Mouse (Mus musculus) thymus, adult 2 months (tissue): Measurements from ENCODE around the gene Pip4k2b. TPM values are rescaled to one million over a fixed set of nuclear protein-coding genes. Genes with fewer than 3 reads are reported as not detected.

Source experiments
- DNase-seq: peaks from one replicate; pipeline ENCODE4 v3.0.0; 2021
- H3K27ac ChIP-seq: fragments of 200-500 bp; 2 replicates; pipeline ENCODE4 v1.5.1; 2012; ENCODE audit warnings: low read length, control low read depth; ENCODE audit not compliant: control insufficient read depth, insufficient read depth
- H3K27me3 ChIP-seq: fragments of 200-500 bp; 2 replicates; pipeline ENCODE4 v1.6.1; 2012; ENCODE audit warnings: mild to moderate bottlenecking, low read length, moderate library complexity, mixed read lengths; ENCODE audit not compliant: control insufficient read depth, insufficient read depth
- H3K36me3 ChIP-seq: fragments of 200-500 bp; 2 replicates; pipeline ENCODE4 v1.6.1; 2012; ENCODE audit warnings: mild to moderate bottlenecking, low read length, moderate library complexity; ENCODE audit not compliant: control insufficient read depth, insufficient read depth
- H3K4me1 ChIP-seq: fragments of 200-500 bp; replicated peaks from 2 replicates; pipeline ENCODE4 v1.6.1; 2012; ENCODE audit warnings: low read length; ENCODE audit not compliant: control insufficient read depth, insufficient read depth
- H3K4me3 ChIP-seq: fragments of 200-500 bp; 2 replicates; pipeline ENCODE4 v1.5.1; 2012; ENCODE audit warnings: mild to moderate bottlenecking, low read length, control low read depth, moderate library complexity; ENCODE audit not compliant: control insufficient read depth, insufficient read depth
- CTCF ChIP-seq: fragments of 200-500 bp; IDR thresholded peaks from 2 replicates; pipeline ENCODE4 v1.5.1; 2012; ENCODE audit warnings: mild to moderate bottlenecking, control low read depth, low read length, moderate library complexity, borderline replicate concordance; ENCODE audit not compliant: control insufficient read depth, poor library complexity, insufficient read depth; ENCODE audit errors: extremely low read depth
- POLR2A ChIP-seq: fragments of 200-500 bp; IDR thresholded peaks from 2 replicates; pipeline ENCODE4 v1.6.1; 2012; ENCODE audit warnings: mild to moderate bottlenecking, low read length, control low read depth, moderate library complexity; ENCODE audit not compliant: control insufficient read depth, poor library complexity, insufficient read depth; ENCODE audit errors: extremely low read depth
- WGBS: fragments of 180-500 bp; shearing (Covaris S2); methylation state at CpG from one replicate; pipeline ENCODE4 v1.1.7; 2018; 5-methylcytosine and 5-hydroxymethylcytosine counted together
- polyA plus RNA-seq: library from polyadenylated mRNA; depleted of rRNA; stranded (reverse); fragments of >200 nt; gene quantifications from 2 replicates; pipeline ENCODE4 v1.2.3, GENCODE M21; 2012

Gene Pip4k2b
- polyA plus RNA-seq, 1 experiment, result 28.2 TPM

DNA sequence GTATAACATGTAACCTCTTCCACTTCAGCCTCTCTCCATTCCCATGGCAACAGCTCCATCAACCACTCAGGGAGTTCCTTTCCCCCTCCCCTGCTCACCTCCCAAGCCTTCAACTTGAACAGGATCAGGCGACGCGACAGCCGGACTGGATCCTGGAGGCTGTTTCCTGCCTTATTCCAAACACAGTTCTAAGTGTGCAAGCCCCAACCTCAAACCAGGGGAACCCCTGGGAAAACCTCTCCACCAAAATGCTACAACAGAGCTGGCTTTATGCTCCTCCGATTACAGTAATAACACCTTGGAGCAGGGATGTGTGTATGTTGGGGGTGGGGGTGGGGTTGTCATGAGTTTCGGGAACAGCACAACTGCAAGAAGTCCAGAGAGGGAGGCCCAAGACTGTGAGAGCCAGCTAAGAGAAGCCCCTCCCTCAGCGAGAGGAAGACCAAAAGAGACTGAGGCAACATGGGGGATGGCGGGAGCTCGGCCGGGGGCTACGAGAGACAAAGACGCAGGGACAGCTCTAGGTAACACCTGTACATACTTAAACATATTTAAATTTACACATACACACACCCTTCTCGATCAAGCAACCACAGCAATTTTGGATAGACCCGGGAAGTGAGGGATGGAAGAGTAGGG lies 46.5 kb downstream of the Pip4k2b start:
- TF ChIP-seq POLR2A (no peak), CTCF (no peak)
- no peak for DNase-seq
- no peaks in the 10 kb centered on the region for H3K36me3 ChIP-seq
- 73% methylated on average over 14 of the region's 14 CpGs for WGBS
- peaks cover 21% of the 10 kb centered on the region for H3K4me1 ChIP-seq
- H3K4me3 ChIP-seq, result no peak overlapping the region
- peaks cover 14% of the 10 kb centered on the region; the same call in 1 of the 2 replicates for H3K27me3 ChIP-seq
- H3K27ac ChIP-seq, result no peak overlapping the region

DNA sequence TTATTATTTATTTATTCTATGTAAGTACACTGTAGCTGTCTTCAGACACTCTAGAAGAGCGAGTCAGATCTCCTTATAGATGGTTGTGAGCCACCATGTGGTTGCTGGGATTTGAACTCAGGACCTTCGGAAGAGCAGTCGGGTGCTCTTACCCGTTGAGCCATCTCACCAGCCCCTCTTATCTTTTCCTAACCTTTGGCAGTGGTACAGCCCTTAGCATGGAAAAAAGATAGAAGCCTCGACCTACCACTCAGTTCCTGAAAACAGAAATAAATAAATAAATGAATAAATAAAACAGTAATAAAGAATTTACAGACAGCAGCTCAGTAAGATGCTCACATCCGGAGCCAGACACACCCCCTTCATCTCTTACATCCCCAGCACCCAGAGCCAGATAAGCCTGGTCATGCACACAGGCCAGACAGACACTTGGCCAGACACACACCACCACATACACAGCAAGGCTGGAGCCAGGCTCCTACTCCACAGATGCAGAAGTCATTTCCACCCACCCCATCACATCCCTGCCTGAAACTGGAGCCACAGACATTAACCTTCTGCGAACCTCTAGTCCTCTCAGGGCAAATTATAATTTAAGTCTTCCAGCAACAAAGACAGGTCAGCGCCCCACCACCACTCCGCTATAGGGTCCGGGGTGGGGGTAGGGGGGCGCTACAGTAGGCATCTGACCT lies 47.2 kb downstream of the Pip4k2b start:
- no peak overlapping the region for H3K27ac ChIP-seq

DNA sequence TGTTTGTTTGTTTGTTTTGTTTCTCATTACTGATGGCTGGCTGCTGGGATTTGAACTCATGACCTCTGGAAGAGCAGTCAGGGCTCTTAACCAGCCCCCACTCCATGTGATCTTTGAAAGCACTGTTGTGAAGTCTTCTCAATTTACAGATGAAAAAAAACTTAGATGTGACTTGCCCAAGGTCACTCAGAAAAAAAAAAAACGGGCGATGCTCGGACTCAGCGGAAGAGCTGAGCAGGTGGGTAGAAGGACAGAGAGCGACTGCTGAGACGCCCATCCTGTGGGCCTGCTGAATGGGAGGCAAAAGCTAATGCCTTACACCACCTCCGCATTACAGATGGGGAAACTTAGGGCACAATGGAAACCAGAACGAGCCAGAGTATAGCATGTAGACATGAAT lies 47.8 kb downstream of the Pip4k2b start:
- Histone ChIP-seq H3K36me3 (no peaks in the 10 kb centered on the region), H3K27ac (no peak overlapping the region), H3K4me3 (no peak overlapping the region), H3K27me3 (peaks cover 14% of the 10 kb centered on the region; the same call in 1 of the 2 replicates), H3K4me1 (peaks cover 21% of the 10 kb centered on the region)
- WGBS, result 95% methylated on average over 8 of the region's 8 CpGs
- no peak for DNase-seq
- TF ChIP-seq POLR2A, result no peak

More for the DNA sequence above, 47.2 kb downstream of the Pip4k2b start:
- DNase-seq, result no peak
- peaks cover 21% of the 10 kb centered on the region for H3K4me1 ChIP-seq
- TF ChIP-seq CTCF, result no peak
- no peak for TF ChIP-seq POLR2A
- H3K27me3 ChIP-seq, result peaks cover 14% of the 10 kb centered on the region; the same call in 1 of the 2 replicates
- no peaks in the 10 kb centered on the region for H3K36me3 ChIP-seq
- no peak overlapping the region for H3K4me3 ChIP-seq
- 91% methylated on average over 11 of the region's 11 CpGs for WGBS

DNA sequence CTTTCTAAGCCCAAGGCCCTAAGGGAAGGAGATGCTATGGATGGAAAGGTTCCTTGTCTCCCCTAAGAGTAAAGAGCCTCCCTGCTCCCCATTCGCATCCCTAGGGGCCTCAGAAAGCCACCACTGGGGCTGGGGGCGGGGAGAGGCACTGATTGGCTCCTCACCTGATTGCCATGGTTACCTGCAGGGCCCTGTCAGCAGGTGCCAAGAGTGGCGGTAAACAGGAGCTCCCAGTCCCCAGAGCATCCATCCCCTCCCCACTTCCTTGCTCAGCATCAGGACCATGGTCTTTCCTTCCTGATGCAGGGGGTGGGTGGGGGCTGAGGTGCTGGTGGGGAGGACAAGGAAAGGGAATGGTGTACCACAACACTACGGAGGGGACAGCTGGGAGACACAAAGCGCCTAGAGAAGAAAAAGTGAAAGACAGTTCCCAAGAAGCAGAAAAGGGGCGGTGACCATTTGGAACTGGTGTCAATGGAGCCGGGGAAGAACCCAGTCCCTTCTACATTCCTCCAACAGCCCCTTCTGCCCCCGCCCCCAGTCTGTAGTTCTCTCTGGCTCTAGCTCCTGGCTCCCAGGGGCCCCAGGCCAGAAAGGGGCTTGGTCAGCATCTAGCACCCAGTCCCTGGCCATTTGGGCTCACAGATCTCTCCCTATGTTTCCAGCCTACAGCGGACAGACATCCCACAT lies 48.6 kb downstream of the Pip4k2b start:
- peaks cover 13% of the 10 kb centered on the region; the same call in 1 of the 2 replicates for H3K27me3 ChIP-seq
- H3K27ac ChIP-seq, result no peak overlapping the region
- 86% methylated on average over 9 of the region's 9 CpGs for WGBS
- H3K4me3 ChIP-seq, result no peak overlapping the region
- TF ChIP-seq CTCF (no peak), POLR2A (no peak)
- no peak for DNase-seq
- peaks cover 20% of the 10 kb centered on the region for H3K4me1 ChIP-seq
- H3K36me3 ChIP-seq, result no peaks in the 10 kb centered on the region

DNA sequence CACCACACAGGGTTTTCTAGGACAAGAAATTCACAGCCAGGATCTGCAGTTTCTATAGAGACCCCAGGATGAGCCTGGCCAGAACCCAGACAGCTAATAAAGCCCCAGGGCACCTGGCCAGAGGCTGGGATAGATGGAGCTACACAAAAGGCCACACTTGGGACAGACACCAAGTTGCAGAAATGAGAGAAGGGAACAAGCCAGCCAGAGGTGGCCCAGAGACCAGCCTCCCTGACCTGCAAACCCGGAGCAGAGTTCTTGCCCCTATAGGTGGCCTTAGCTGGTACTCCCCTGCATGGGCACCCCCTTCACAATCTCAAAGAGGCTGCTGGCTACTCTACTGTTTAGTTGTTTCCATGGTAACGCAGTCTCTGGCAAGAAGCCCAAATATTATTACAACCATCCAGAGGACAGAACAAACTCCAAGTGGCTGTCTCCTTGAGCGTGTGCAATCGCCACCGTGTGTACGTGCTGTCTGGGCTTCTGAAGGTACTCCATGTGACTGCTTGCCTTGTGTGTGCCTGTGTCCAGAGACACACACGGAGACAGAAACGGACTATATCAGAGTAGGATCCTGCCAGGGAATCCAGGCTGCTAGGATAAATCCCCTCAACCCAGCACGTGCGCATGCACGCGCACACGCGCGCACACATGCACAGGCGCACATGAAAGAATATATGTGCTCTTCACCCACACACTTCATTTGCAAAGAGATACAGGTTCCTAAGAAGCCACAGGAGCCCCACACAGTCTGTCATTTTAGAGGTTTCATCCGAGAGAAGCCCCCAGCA lies 49.4 kb downstream of the Pip4k2b start:
- Histone ChIP-seq H3K27me3 (peaks cover 9% of the 10 kb centered on the region; the same call in 1 of the 2 replicates), H3K4me3 (no peak overlapping the region), H3K27ac (no peak overlapping the region), H3K4me1 (peaks cover 13% of the 10 kb centered on the region), H3K36me3 (no peaks in the 10 kb centered on the region)
- WGBS, result 95% methylated on average over 17 of the region's 17 CpGs
- TF ChIP-seq CTCF (no peak), POLR2A (no peak)
- DNase-seq, result no peak

DNA sequence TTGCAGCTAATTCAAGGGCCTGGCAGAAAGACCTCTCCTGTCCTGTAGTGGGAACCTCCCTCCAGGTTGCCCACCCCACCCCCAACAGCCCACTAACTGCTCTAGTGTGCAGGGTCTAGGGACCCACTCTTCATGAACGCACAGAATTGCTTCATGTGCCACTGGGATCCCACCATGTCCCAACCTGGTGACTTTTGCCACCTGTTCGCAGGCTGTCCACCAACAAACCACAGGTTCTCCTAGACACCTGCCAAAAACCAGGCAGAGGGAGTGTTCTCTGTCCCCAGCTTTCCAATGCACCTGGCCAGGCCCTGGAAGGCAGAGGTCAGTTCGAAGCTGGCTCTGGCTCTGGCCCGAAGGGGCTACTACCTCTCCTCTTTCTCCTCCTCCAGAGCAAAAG lies 50.1 kb downstream of the Pip4k2b start:
- no peak for TF ChIP-seq POLR2A
- TF ChIP-seq CTCF, result no peak
- no peak overlapping the region for H3K4me3 ChIP-seq
- 88% methylated on average over 4 of the region's 4 CpGs for WGBS
- peaks cover 8% of the 10 kb centered on the region for H3K4me1 ChIP-seq
- DNase-seq, result no peak
- no peaks in the 10 kb centered on the region for H3K36me3 ChIP-seq
- no peak overlapping the region for H3K27ac ChIP-seq
- peaks cover 9% of the 10 kb centered on the region; the same call in 1 of the 2 replicates for H3K27me3 ChIP-seq
